Mouse (Mus musculus) cortical plate, adult 2 months (tissue): ENCODE measurements at regions not wholly inside any gene's neighbourhood (a gene's known extent, or its start where the extent isn't known, plus 50 kb on each side); places are given as distances from the start of the nearest gene placed in this dataset.

Experiments
- H3K27ac ChIP-seq: fragments of 200-500 bp; 2 replicates; pipeline ENCODE4 v1.5.1; 2012; ENCODE audit warnings: low read length, control low read depth, inconsistent platforms; ENCODE audit not compliant: insufficient read depth
- H3K4me1 ChIP-seq: fragments of 200-500 bp; 2 replicates; pipeline ENCODE4 v1.6.1; 2011; ENCODE audit warnings: low read length; ENCODE audit not compliant: control insufficient read depth, insufficient read depth
- H3K4me3 ChIP-seq: fragments of 200-500 bp; 2 replicates; pipeline ENCODE4 v1.5.1; 2011; ENCODE audit warnings: mild to moderate bottlenecking, low read length, control low read depth; ENCODE audit not compliant: insufficient read depth
- CTCF ChIP-seq: fragments of 200-500 bp; IDR thresholded peaks from 2 replicates; pipeline ENCODE4 v1.5.1; 2011; ENCODE audit warnings: mild to moderate bottlenecking, control low read depth, low read length; ENCODE audit not compliant: insufficient read depth; ENCODE audit errors: extremely low read depth
- POLR2A ChIP-seq: fragments of 200-500 bp; IDR thresholded peaks from 2 replicates; pipeline ENCODE4 v1.6.1; 2011; ENCODE audit warnings: mild to moderate bottlenecking, low read length, control low read depth; ENCODE audit not compliant: insufficient read depth; ENCODE audit errors: extremely low read depth

- Histone ChIP-seq H3K27ac (no peak overlapping the region), H3K4me1 (no peaks in the 10 kb centered on the region), H3K4me3 (no peak overlapping the region)
- TF ChIP-seq CTCF (no peak), POLR2A (no peak)
Observed at GRCm38 (mm10) chr9:61517906-61518305, 145.7 kb downstream of the Tle3 start.

GRCm38 (mm10) chr9:61511436-61511835 lies 139.3 kb downstream of the Tle3 start:
- Histone ChIP-seq H3K27ac (no peak overlapping the region), H3K4me1 (no peaks in the 10 kb centered on the region), H3K4me3 (no peak overlapping the region)
- TF ChIP-seq POLR2A: no peak
- TF ChIP-seq CTCF: no peak

GRCm38 (mm10) chr9:61510217-61510893 lies 138.2 kb downstream of the Tle3 start:
- Histone ChIP-seq H3K27ac (no peak overlapping the region), H3K4me3 (no peak overlapping the region), H3K4me1 (no peaks in the 10 kb centered on the region)
- TF ChIP-seq POLR2A (no peak), CTCF (no peak)

DNA sequence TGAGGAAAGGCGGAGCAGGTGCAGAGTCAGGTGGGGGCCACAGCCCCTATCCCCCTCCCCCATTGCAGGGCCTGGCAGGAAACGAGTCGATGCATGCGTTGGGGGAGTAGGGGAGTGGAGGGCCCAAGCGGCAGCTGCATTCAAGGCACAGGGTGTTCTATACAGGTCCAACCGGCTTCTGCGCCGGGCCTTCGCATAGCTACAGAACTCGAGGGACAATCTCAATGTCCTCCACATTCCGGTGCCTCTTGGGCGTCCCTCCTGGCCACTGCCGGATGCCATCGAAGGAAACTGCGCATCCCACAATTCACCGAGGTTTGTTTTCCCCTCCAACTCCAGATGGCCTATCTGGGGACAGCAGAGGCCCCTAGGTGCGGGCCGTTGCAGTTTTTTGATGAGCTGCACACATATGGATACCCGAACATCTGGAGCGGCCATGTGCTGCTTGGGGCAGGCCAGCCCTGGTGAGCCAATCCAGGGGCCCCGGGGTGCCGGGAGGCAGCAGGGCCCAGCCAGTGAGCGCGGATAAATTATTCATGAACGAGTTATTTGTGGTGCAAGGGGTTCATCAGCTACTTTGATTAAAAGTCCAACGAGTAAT lies 137.5 kb downstream of the Tle3 start:
- Histone ChIP-seq H3K4me1 (no peaks in the 10 kb centered on the region), H3K4me3 (no peak overlapping the region), H3K27ac (no peak overlapping the region)
- TF ChIP-seq CTCF (no peak), POLR2A (no peak)

DNA sequence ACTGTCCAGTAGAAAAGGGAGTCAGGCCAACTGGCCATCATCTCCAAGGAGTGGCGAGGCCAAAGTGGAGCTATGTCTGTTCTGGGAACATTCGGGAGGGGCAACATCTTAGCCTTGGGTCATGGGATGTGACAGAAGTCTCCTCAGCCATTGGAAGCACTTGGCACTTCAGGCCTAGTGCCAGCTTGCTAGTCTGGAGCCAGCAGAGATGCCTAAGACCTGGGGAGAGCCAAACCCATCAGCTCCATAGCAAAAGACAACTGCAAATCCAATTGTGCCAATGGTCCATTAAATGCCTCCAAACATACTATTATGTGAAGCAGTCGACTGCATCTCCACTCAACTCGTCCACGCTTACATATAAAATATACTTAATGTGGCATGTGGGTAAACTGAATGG lies 136.9 kb downstream of the Tle3 start:
- no peak for TF ChIP-seq CTCF
- no peak for TF ChIP-seq POLR2A
- no peaks in the 10 kb centered on the region for H3K4me1 ChIP-seq
- H3K4me3 ChIP-seq: no peak overlapping the region
- no peak overlapping the region for H3K27ac ChIP-seq

DNA sequence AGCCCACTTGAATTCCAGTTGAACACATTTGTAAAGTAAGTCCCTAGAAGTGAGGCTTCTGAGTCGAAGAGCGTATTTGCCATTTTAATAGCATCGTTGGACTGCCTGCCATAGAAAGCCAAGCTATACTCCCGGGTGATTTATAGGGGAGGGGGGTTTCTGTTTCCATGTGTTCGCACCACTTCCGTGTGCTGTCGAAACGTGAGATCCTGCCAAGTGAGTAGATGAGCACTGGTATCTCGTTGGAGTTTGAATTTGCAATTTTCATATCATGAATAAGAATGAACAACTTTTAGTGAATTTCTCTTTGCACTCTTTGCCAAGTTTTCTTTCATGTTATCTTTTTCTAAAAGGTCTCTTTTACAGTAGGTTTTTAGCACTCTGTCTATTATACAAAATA lies 128.7 kb downstream of the Tle3 start:
- TF ChIP-seq CTCF (no peak), POLR2A (no peak)
- Histone ChIP-seq H3K27ac (no peak overlapping the region), H3K4me3 (no peak overlapping the region), H3K4me1 (no peaks in the 10 kb centered on the region)

DNA sequence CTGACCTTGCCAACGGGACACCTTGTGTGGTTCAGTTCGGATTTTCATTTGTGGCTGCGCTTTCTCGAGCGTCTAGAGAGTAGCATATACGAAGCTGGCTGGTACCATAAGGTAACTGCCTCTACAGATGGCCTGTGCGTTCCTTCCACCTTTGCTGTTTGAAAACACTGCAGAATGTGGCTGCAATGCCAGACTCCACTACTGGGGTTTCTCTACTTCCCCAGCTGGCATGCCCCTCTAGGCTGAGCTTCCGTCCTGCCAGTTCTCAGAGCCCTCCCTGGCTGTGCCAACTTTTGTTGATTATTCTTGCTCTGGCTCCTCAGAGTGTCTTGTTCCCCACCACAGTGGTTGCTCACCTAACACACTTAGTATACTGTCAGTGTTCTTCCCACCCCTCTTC lies 120.7 kb downstream of the Tle3 start:
- no peak for TF ChIP-seq POLR2A
- no peak for TF ChIP-seq CTCF
- H3K4me3 ChIP-seq: no peak overlapping the region
- no peaks in the 10 kb centered on the region for H3K4me1 ChIP-seq
- H3K27ac ChIP-seq: no peak overlapping the region

GRCm38 (mm10) chr9:61491131-61491712 lies 119.1 kb downstream of the Tle3 start:
- H3K27ac ChIP-seq: no peak overlapping the region
- no peaks in the 10 kb centered on the region for H3K4me1 ChIP-seq
- TF ChIP-seq POLR2A (no peak), CTCF (no peak)
- H3K4me3 ChIP-seq: no peak overlapping the region

DNA sequence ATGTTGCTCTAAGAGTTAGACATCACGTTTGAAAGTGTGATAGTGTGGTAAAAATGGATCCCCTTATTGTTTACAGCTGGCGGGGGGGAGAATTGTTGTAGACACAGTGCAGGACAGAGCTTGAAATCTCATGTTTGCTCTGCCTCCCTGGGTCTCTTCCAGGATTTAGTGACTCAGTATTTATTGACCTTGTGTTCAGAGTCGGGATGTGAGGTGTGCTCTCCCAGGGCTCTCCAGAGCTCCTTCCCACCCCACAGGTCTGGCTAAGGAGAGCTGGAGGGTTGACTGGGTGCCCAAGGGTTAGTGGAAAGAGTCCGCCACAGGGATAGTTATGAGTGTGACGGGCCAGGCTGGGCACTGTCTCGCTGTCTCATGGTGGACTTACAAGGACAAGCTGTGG lies 117.8 kb downstream of the Tle3 start:
- no peak for TF ChIP-seq POLR2A
- Histone ChIP-seq H3K4me3 (no peak overlapping the region), H3K4me1 (no peaks in the 10 kb centered on the region), H3K27ac (no peak overlapping the region)

DNA sequence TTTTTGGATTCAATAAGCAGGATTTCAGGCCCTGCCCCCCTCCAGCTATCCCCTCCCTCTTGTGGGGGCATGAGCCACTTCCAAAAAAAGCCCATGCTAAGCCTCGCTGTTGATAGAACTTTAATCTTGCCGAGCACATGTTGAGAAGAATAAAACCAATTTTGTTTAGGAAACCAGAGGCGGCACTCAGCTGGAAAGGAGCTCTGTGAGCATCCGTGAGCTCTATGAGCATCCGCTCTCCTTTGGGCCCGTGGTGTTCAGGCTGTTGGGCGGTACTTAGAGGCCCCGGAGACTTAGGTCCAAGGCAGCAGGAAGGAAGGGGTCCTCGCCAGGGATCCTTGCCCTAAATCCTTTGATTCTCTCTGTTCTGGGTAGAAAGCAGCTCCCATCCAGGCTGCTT lies 117.0 kb downstream of the Tle3 start:
- TF ChIP-seq POLR2A: no peak
- no peak for TF ChIP-seq CTCF
- Histone ChIP-seq H3K27ac (no peak overlapping the region), H3K4me3 (no peak overlapping the region), H3K4me1 (no peaks in the 10 kb centered on the region)
